Mouse (Mus musculus) bone marrow macrophage, adult 2 months (primary cell): Measurements from ENCODE around the gene Helz. TPM values are rescaled to one million over a fixed set of nuclear protein-coding genes. Genes with fewer than 3 reads are reported as not detected.

Experiments used
- H3K27ac ChIP-seq: 2 replicates; pipeline ENCODE4 v1.5.1; 2012; ENCODE audit warnings: low read depth, low read length; ENCODE audit not compliant: insufficient read depth
- H3K4me1 ChIP-seq: 2 replicates; pipeline ENCODE4 v1.6.1; 2012; ENCODE audit warnings: low read length; ENCODE audit not compliant: control insufficient read depth, insufficient read depth
- H3K4me3 ChIP-seq: 2 replicates; pipeline ENCODE4 v1.5.1; 2012; ENCODE audit warnings: mild to moderate bottlenecking, low read length, moderate library complexity; ENCODE audit not compliant: insufficient read depth
- CTCF ChIP-seq: IDR thresholded peaks from 2 replicates; pipeline ENCODE4 v1.5.1; 2012; ENCODE audit warnings: low read depth, mild to moderate bottlenecking, low read length, moderate library complexity
- POLR2A ChIP-seq: IDR thresholded peaks from 2 replicates; pipeline ENCODE4 v1.6.1; 2012; ENCODE audit warnings: mild to moderate bottlenecking, low read depth, low read length, borderline replicate concordance
- polyA plus RNA-seq: library from polyadenylated mRNA; stranded (reverse); fragments of >200 nt; gene quantifications from 2 replicates; pipeline ENCODE4 v1.2.4, GENCODE M21; 2012; ENCODE audit not compliant: missing spikeins, insufficient read depth, insufficient read length

Gene Helz
- polyA plus RNA-seq, 1 experiment = 17.3 TPM

DNA sequence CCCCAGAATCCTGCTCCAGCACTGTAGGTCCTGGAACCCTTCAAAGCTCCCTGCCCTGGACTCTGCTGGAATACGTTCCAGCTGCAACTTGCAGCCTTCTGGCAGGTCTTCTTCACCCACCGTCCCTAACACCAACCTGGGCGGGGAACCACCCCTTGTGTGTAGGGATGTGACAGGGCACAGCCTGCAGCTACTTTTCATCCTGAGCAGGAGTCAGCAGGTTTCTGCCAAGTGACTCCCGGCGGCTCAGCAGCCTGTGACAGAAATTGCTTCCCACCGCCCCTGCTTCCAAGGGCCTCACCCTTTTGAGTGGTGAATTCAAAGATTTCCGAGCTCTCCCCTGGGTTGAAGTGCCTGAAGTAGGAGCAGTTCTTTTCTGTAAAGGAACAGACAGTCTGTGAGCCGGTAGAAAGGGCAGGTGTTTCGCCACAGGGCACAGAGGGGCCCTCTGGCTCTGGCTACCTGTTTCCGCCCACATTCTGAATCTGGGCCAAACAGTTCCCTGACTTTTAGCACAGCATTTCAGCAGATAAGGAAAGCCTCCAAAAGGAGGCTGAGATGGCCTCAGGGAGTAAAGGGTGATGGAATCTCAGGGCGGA is 157.8 kb downstream of the Helz start:
- no peak for TF ChIP-seq POLR2A
- no peak for TF ChIP-seq CTCF
- no peak overlapping the region for H3K4me3 ChIP-seq
- no peak overlapping the region for H3K27ac ChIP-seq
- no peaks in the 10 kb centered on the region for H3K4me1 ChIP-seq

DNA sequence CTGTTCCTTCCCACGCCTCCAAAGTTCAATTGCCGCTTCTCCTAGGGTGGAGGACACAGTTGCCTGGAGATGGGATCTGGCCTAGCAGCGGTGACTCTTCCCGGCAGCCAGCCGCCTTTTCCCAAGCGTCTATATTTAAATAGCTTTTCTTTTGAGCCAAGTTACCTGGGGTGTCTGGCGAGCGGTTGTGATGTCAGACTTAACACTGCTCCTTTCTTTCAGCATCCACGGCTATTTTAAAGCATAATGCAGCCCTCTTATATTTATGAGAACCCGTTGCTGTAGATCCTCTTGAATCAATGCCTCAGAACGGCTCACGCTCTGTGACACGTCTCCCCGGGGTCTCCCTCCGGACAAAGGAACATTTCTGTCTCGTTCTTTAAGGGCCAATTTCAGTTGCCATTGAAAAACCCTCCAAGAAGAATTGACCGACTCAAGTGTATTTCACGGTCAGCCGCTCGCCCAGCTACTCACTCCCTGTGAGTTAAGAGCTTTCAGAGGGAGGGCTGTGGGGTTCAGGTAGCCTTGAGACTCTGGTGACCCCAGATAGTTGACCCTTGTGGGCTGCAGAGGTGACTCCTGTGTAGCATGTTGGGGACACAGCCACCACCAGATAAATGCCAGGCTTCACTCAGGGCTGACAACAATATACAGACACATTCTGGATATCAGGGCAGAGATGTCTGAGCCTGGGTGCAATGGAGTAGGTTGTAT is 160.3 kb downstream of the Helz start:
- H3K4me1 ChIP-seq = no peaks in the 10 kb centered on the region
- H3K4me3 ChIP-seq = no peak overlapping the region
- H3K27ac ChIP-seq = no peak overlapping the region
- TF ChIP-seq CTCF = no peak

DNA sequence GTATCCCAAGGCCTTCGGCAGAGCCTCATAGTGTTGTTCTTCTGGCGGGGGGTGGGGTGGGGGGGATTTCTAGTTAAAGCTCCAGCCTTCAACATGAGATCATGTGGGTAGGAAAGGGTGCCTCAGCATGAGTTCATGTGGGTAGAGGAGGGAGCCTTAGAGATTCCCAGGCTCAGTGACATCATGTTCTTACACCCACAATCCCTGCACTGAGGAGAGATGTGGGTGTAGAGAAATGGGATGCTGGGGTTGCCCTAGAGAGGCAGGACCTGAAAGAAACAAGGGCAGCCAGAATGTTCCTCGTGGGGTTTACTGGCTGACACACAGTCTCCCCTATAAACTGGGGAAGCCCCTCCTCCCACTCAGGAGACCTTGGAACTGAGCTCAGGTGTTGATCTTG is 162.6 kb downstream of the Helz start:
- TF ChIP-seq CTCF (no peak), POLR2A (no peak)
- no peaks in the 10 kb centered on the region for H3K4me1 ChIP-seq
- H3K4me3 ChIP-seq = no peak overlapping the region
- no peak overlapping the region for H3K27ac ChIP-seq

DNA sequence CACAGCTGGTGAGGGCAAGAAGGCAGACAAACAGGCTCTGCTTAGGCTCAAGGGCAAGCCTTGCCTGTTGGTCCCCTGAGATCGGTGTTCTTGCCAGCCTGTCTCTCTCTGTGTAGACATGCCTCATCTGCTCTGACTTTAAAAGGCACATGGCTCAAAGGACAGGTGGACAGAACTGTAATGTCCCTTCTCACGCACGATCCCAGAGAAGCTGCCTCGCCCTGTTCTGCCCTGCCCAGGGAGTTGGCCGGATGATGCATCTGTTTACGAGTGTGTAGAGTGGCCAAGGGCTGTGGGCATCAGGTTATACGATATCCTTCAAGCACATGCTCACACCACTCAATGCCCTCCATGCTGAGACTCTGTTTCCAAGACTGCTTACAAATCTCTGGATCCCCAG is 166.6 kb downstream of the Helz start:
- no peaks in the 10 kb centered on the region for H3K4me1 ChIP-seq
- TF ChIP-seq CTCF = no peak
- no peak overlapping the region for H3K27ac ChIP-seq
- H3K4me3 ChIP-seq = no peak overlapping the region

DNA sequence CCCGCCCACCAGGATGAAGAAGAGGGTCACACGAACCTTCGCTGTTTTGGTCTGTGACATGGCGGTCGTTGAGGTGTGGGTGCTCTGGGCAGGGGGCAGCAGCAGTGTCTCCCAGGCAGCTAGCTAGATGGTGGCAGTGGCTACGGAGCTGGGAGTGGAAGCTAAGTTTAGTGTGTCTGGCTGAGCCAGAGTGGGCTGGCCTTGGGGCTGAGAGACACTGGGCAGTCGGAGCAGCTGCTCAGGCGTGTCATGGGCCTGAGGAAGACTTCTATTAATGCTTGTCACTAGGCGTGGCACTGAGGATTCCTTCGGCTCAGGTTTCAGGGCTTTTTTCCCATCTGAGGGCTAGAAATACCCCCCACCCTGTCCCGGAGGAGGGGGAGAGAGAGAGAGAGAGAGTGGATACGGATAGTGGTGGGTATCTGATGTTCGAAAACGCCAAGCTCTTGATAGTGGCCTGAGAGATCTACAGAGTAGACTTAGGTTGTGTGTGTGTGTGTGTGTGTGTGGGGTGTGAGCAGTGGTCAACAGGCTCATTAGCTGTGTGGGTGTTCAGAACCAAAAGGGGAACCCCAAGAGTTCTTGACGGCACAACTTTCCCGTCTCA is 168.7 kb downstream of the Helz start, which contains the start of gene Cacng1:
Cacng1 (minus strand) TSS at position 191 of the 607 bp plus-strand sequence.
- H3K4me3 ChIP-seq = no peak within 1 kb of the TSS
- H3K27ac ChIP-seq = no peak within 1 kb of the TSS
- TF ChIP-seq POLR2A = no peak
- TF ChIP-seq CTCF = no peak
- no peaks in the 10 kb centered on the region for H3K4me1 ChIP-seq

DNA sequence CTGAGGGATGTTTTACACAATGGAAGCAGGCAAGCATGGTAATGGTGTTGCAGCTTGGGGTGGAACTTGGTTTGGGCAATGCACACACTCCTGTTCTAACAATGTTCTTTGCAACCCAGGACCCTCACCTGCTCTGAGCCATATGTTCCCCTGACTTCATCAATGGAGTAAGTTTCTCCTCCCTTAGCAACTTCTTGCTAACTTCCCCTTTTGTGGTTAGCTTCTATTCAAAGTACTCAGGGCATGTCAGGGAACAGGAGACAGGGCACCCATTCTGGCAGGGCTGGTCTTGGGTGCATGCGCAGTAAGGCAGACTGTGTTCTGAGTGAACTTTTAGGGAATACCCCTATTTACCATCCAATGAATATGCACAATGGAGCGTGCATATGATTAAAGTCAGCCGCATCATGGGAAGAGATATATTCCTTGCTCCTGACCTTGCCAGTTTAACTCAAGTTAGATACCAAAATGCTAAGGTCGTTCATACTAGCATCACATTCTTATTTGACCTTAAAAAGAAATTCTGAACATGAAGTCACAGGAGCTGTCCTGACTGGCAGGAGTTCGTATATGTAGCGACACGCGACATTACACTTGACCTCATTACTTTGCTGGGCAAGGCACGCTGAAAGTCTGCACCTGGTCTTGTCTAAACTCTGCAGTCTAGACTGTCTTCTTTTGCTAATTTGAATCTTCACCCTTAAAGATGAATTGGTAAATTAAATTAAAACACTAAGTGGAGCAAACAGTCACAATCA is 172.7 kb downstream of the Helz start:
- no peak for TF ChIP-seq POLR2A
- TF ChIP-seq CTCF = no peak
- H3K4me3 ChIP-seq = no peak overlapping the region
- H3K4me1 ChIP-seq = no peaks in the 10 kb centered on the region
- H3K27ac ChIP-seq = no peak overlapping the region

DNA sequence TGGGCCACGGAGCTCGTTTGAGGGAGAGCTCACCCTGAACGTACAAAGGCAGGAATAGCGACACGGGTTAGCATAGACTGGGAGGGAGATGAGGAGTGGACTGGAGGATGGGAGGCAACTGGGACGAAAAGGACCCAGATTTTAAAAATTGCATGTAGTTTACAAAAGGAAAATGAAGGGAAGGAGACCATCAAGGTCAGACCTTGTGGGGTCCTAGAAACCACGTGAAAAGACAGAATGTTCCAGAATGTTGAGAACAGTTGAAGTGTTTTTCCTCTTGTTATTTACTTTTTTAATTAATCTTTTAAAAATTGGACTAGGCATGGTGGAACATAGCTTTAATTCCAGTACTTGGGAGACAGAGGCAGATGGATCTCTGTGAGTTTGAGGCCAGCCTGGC is 173.3 kb downstream of the Helz start:
- Histone ChIP-seq H3K4me1 (no peaks in the 10 kb centered on the region), H3K4me3 (no peak overlapping the region)
- TF ChIP-seq CTCF (no peak), POLR2A (no peak)

DNA sequence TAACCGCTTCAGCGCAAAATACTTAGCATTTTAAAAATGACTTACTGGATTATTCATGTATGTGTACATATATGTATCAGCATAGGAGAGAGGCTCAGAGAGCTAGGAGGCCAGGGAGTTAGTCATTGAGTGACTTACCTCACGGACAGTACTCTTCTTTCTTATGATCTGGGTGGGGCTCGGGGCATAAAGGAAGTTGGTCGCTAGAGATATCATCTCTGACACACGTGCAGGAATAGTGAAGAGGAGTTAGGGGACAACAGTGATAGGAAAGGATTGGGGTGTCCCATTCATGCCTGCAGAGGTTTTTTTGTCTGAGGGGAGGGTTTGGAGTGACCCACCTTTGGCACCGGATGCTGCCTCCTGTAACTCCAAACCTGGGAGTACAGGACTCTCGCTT is 176.9 kb downstream of the Helz start:
- no peak overlapping the region for H3K4me3 ChIP-seq
- H3K4me1 ChIP-seq = no peaks in the 10 kb centered on the region
- no peak overlapping the region for H3K27ac ChIP-seq
- no peak for TF ChIP-seq POLR2A
- no peak for TF ChIP-seq CTCF

More for the DNA sequence above, 173.3 kb downstream of the Helz start:
- no peak overlapping the region for H3K27ac ChIP-seq

DNA sequence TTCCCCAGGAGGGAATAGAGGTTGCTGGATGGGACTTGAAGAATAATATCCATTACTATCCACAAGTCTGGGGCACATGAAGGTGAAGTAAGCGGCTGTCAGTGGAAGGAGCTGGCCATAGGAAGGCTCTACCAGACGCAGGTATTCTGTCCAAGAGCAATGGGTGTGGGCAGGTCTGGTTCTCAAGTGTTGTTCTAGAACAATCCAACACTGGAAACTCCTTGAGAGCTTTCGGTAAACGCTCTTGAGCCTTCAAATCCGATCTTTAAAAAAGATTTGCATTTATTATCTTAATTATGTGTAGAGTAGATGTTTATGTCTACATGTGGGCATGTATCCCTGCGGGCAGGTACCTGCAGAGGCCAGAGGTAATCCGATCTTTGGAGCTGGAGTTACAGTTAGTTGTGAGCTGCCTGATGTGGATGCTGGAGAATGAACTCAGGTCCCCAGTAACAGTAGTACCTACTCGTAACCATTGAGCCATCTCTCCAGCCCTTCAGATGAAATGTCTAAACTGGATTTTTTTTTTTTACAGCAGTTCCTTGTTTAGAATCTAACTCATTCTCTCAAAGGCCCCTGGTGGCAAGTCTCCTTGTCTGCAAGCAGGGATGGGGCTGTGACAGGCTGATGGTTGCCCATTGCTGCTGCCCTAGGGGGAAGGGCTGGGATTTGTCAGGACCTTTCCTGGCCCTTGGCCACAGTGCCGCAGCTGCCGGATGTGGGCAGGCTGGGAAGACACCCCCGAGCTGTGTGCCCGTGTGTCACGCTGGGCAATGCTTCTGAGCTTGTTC is 180.5 kb downstream of the Helz start:
- TF ChIP-seq POLR2A (no peak), CTCF (no peak)
- Histone ChIP-seq H3K4me3 (no peak overlapping the region), H3K4me1 (no peaks in the 10 kb centered on the region), H3K27ac (no peak overlapping the region)

DNA sequence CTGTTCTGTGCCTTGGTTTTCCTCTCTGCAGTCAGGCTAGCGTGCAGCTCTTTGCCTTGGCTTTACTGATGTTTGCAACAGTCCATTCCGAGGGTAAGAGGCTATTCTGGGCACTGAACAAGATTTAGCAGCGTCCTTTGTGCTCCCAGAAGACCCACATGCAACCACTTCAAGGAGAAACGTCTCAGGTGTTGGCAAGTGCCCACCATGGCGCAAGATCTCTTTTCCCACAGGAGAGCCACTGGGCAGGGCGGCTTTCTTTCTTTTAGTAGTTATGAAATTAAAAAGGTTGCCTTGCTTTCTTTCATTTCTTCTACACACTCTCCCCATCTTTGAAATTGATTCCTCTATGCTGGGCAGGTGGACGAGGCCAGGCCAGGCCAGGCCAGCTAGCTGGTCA is 181.4 kb downstream of the Helz start:
- TF ChIP-seq POLR2A (no peak), CTCF (no peak)
- no peaks in the 10 kb centered on the region for H3K4me1 ChIP-seq
- H3K4me3 ChIP-seq = no peak overlapping the region
- H3K27ac ChIP-seq = no peak overlapping the region
